Mouse (Mus musculus): ENCODE results near the gene Ift20. TPM values are rescaled to one million over a fixed set of nuclear protein-coding genes. Genes with fewer than 3 reads are reported as not detected.
"Not testable (repeated sequence)": the region's sequence is repeated elsewhere in the genome, so short reads cannot be mapped to it uniquely, and the experiment has no call there.

The Ift20 gene
- polyA plus RNA-seq, 1 experiment = 40.0 TPM

GRCm38 (mm10) chr11:78566775-78567174 is 30.6 kb downstream of the Ift20 start:
- H3K9ac ChIP-seq (ENCODE audit: low read depth, poor library complexity, severe bottlenecking) = no peak overlapping the region
- no peaks in the 10 kb centered on the region for H3K4me1 ChIP-seq (ENCODE audit: control insufficient read depth, insufficient read depth, low read length)
- no peak for TF ChIP-seq EP300 (IDR thresholded peaks at IDR 0.05; ENCODE audit: insufficient read depth, low read depth, low read length)
- TF ChIP-seq CTCF (IDR thresholded peaks at IDR 0.05; ENCODE audit: low read depth, low read length) = no peak
- TF ChIP-seq POLR2A (IDR thresholded peaks at IDR 0.05; ENCODE audit: insufficient read depth, low read length) = no peak
- no peaks in the 10 kb centered on the region for H3K27me3 ChIP-seq (ENCODE audit: control insufficient read depth, insufficient read depth, low read length, poor library complexity, severe bottlenecking)
- H3K27ac ChIP-seq (ENCODE audit: insufficient read depth, low read length) = no peak overlapping the region
- H3K9me3 ChIP-seq (replicated peaks; ENCODE audit: control insufficient read depth, insufficient read depth, low read length, poor library complexity, severe bottlenecking) = no peaks in the 10 kb centered on the region
- peaks cover 8% of the 10 kb centered on the region; the same call in 1 of the 2 replicates for H3K36me3 ChIP-seq (ENCODE audit: control insufficient read depth, insufficient read depth, low read length, poor library complexity, severe bottlenecking)
- H3K4me3 ChIP-seq (ENCODE audit: low read depth, low read length) = no peak overlapping the region

GRCm38 (mm10) chr11:78567614-78568013 is 31.5 kb downstream of the Ift20 start:
- Histone ChIP-seq H3K36me3 (ENCODE audit: control insufficient read depth, insufficient read depth, low read length, poor library complexity, severe bottlenecking) (peaks cover 13% of the 10 kb centered on the region), H3K9ac (ENCODE audit: low read depth, poor library complexity, severe bottlenecking) (no peak overlapping the region), H3K9me3 (replicated peaks; ENCODE audit: control insufficient read depth, insufficient read depth, low read length, poor library complexity, severe bottlenecking) (no peaks in the 10 kb centered on the region), H3K4me1 (ENCODE audit: control insufficient read depth, insufficient read depth, low read length) (no peaks in the 10 kb centered on the region), H3K27ac (ENCODE audit: insufficient read depth, low read length) (no peak overlapping the region), H3K4me3 (ENCODE audit: low read depth, low read length) (no peak overlapping the region), H3K27me3 (ENCODE audit: control insufficient read depth, insufficient read depth, low read length, poor library complexity, severe bottlenecking) (no peaks in the 10 kb centered on the region)
- TF ChIP-seq CTCF (IDR thresholded peaks at IDR 0.05; ENCODE audit: low read depth, low read length) = no peak
- no peak for TF ChIP-seq POLR2A (IDR thresholded peaks at IDR 0.05; ENCODE audit: insufficient read depth, low read length)
- TF ChIP-seq EP300 (IDR thresholded peaks at IDR 0.05; ENCODE audit: insufficient read depth, low read depth, low read length) = no peak

GRCm38 (mm10) chr11:78568827-78569226 is 32.7 kb downstream of the Ift20 start:
- TF ChIP-seq POLR2A (IDR thresholded peaks at IDR 0.05; ENCODE audit: insufficient read depth, low read length) = no peak
- no peak for TF ChIP-seq EP300 (IDR thresholded peaks at IDR 0.05; ENCODE audit: insufficient read depth, low read depth, low read length)
- Histone ChIP-seq H3K4me3 (ENCODE audit: low read depth, low read length) (no peak overlapping the region), H3K4me1 (ENCODE audit: control insufficient read depth, insufficient read depth, low read length) (no peaks in the 10 kb centered on the region), H3K9ac (ENCODE audit: low read depth, poor library complexity, severe bottlenecking) (no peak overlapping the region), H3K36me3 (ENCODE audit: control insufficient read depth, insufficient read depth, low read length, poor library complexity, severe bottlenecking) (peaks cover 13% of the 10 kb centered on the region), H3K27me3 (ENCODE audit: control insufficient read depth, insufficient read depth, low read length, poor library complexity, severe bottlenecking) (no peaks in the 10 kb centered on the region), H3K9me3 (replicated peaks; ENCODE audit: control insufficient read depth, insufficient read depth, low read length, poor library complexity, severe bottlenecking) (no peaks in the 10 kb centered on the region), H3K27ac (ENCODE audit: insufficient read depth, low read length) (no peak overlapping the region)

- H3K9me3 ChIP-seq (replicated peaks; ENCODE audit: control insufficient read depth, insufficient read depth, low read length, poor library complexity, severe bottlenecking) = no peaks in the 10 kb centered on the region
- no peak overlapping the region for H3K9ac ChIP-seq (ENCODE audit: low read depth, poor library complexity, severe bottlenecking)
- H3K36me3 ChIP-seq (ENCODE audit: control insufficient read depth, insufficient read depth, low read length, poor library complexity, severe bottlenecking) = peaks cover 13% of the 10 kb centered on the region
- H3K27me3 ChIP-seq (ENCODE audit: control insufficient read depth, insufficient read depth, low read length, poor library complexity, severe bottlenecking) = no peaks in the 10 kb centered on the region
- no peaks in the 10 kb centered on the region for H3K4me1 ChIP-seq (ENCODE audit: control insufficient read depth, insufficient read depth, low read length)
- no peak overlapping the region for H3K4me3 ChIP-seq (ENCODE audit: low read depth, low read length)
- H3K27ac ChIP-seq (ENCODE audit: insufficient read depth, low read length) = no peak overlapping the region
- TF ChIP-seq CTCF (IDR thresholded peaks at IDR 0.05; ENCODE audit: low read depth, low read length) (no peak), EP300 (IDR thresholded peaks at IDR 0.05; ENCODE audit: insufficient read depth, low read depth, low read length) (no peak), POLR2A (IDR thresholded peaks at IDR 0.05; ENCODE audit: insufficient read depth, low read length) (no peak)
These were observed 33.6 kb downstream of the Ift20 start for GRCm38 (mm10) chr11:78569806-78570205.

GRCm38 (mm10) chr11:78571441-78571840 is 35.3 kb downstream of the Ift20 start:
- no peaks in the 10 kb centered on the region for H3K27me3 ChIP-seq (ENCODE audit: control insufficient read depth, insufficient read depth, low read length, poor library complexity, severe bottlenecking)
- TF ChIP-seq POLR2A (IDR thresholded peaks at IDR 0.05; ENCODE audit: insufficient read depth, low read length) = no peak
- TF ChIP-seq EP300 (IDR thresholded peaks at IDR 0.05; ENCODE audit: insufficient read depth, low read depth, low read length) = no peak
- TF ChIP-seq CTCF (IDR thresholded peaks at IDR 0.05; ENCODE audit: low read depth, low read length) = no peak

GRCm38 (mm10) chr11:78571854-78572253 is 35.7 kb downstream of the Ift20 start:
- no peak for TF ChIP-seq CTCF (IDR thresholded peaks at IDR 0.05; ENCODE audit: low read depth, low read length)
- TF ChIP-seq EP300 (IDR thresholded peaks at IDR 0.05; ENCODE audit: insufficient read depth, low read depth, low read length) = no peak
- no peak for TF ChIP-seq POLR2A (IDR thresholded peaks at IDR 0.05; ENCODE audit: insufficient read depth, low read length)
- Histone ChIP-seq H3K27me3 (ENCODE audit: control insufficient read depth, insufficient read depth, low read length, poor library complexity, severe bottlenecking) (no peaks in the 10 kb centered on the region), H3K27ac (ENCODE audit: insufficient read depth, low read length) (no peak overlapping the region), H3K36me3 (ENCODE audit: control insufficient read depth, insufficient read depth, low read length, poor library complexity, severe bottlenecking) (peaks cover 13% of the 10 kb centered on the region), H3K9me3 (replicated peaks; ENCODE audit: control insufficient read depth, insufficient read depth, low read length, poor library complexity, severe bottlenecking) (no peaks in the 10 kb centered on the region), H3K9ac (ENCODE audit: low read depth, poor library complexity, severe bottlenecking) (no peak overlapping the region), H3K4me1 (ENCODE audit: control insufficient read depth, insufficient read depth, low read length) (no peaks in the 10 kb centered on the region), H3K4me3 (ENCODE audit: low read depth, low read length) (no peak overlapping the region)

More at GRCm38 (mm10) chr11:78571441-78571840, 35.3 kb downstream of the Ift20 start:
- Histone ChIP-seq H3K4me1 (ENCODE audit: control insufficient read depth, insufficient read depth, low read length) (no peaks in the 10 kb centered on the region), H3K9me3 (replicated peaks; ENCODE audit: control insufficient read depth, insufficient read depth, low read length, poor library complexity, severe bottlenecking) (no peaks in the 10 kb centered on the region), H3K4me3 (ENCODE audit: low read depth, low read length) (no peak overlapping the region), H3K36me3 (ENCODE audit: control insufficient read depth, insufficient read depth, low read length, poor library complexity, severe bottlenecking) (peaks cover 14% of the 10 kb centered on the region), H3K9ac (ENCODE audit: low read depth, poor library complexity, severe bottlenecking) (no peak overlapping the region), H3K27ac (ENCODE audit: insufficient read depth, low read length) (no peak overlapping the region)

- H3K4me1 ChIP-seq (ENCODE audit: control insufficient read depth, insufficient read depth, low read length); H3K9ac ChIP-seq (ENCODE audit: low read depth, poor library complexity, severe bottlenecking); H3K27ac ChIP-seq (ENCODE audit: insufficient read depth, low read length); H3K27me3 ChIP-seq (ENCODE audit: control insufficient read depth, insufficient read depth, low read length, poor library complexity, severe bottlenecking); H3K4me3 ChIP-seq (ENCODE audit: low read depth, low read length); H3K9me3 ChIP-seq (replicated peaks; ENCODE audit: control insufficient read depth, insufficient read depth, low read length, poor library complexity, severe bottlenecking): not testable (repeated sequence)
- H3K36me3 ChIP-seq (ENCODE audit: control insufficient read depth, insufficient read depth, low read length, poor library complexity, severe bottlenecking) = peaks cover 20% of the 10 kb centered on the region
These were observed 37.9 kb downstream of the Ift20 start for GRCm38 (mm10) chr11:78574031-78574430.

Measured in ES-Bruce4 (cell line).